Mouse (Mus musculus) c-Kit-positive CD71-positive TER-119-negative erythroid progenitor cells, embryonic 14.5 days (primary cell): Measurements from ENCODE around the gene Safb.

Experiments
- DNase-seq: peaks from one replicate; pipeline ENCODE4 v3.0.0-alpha.2; 2013; ENCODE audit warnings: low read depth

The Safb gene

DNA sequence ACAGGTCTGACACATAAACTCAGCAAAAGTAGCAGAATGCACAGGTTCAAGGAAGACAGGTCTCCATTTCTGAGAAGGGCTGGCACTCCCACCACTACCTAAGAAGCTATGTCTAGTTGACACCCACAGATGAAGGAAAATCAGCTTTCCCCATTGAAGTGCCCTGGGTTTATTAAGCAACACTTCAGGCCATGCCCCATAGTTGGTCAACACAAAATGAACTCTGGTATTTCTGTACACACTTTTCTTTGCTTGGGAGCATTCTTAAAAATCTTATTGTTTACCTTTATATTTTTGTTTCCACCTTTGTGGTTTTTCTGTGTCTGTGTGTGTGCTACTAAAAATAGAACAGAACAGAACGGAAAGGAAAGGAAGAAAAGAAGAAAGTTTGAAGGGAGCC is 24.5 kb upstream of the Safb start:
- DNase-seq = no peak

DNA sequence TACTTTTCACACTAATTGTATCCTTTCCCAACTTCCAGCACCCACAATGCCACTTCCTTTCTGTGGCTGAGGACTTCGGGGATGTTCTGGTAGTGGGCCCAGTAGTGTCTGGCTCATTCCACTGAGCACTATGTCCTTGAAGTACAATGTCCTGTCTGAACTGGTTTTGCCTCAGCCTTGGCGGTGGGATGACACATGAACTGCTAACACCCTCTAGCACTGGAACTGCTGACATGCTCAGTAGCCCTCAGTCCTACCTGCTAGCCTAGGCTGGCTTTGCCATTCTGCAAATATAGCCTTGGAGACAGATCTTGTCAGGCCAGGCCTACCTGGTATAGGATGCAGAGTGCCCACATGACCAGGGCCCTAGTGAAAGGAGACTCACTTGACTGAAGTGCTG is 22.8 kb upstream of the Safb start:
- no peak for DNase-seq

GRCm38 (mm10) chr17:56566293-56566692 is 18.3 kb upstream of the Safb start:
- DNase-seq = no peak

DNA sequence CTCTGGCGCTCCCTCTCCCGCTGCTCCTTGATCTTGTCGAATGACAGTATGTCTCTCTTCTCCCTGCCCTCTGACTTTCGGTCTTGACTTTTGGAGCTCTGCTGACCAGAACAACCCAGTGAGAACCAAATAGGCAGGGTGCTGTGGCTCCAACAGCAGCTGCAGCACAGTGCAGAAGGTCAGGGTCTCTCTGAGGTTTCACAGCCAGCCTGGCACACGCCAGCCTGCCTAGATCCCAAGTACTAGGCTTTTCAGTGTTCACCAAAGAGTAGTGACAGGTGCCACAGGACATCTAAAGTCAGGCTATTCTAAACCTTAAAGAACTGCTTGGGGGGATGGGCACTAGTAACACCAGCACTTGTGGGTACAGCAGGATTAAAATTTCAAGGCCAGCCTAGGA is 17.7 kb upstream of the Safb start:
- DNase-seq = no peak

GRCm38 (mm10) chr17:56567370-56567769 is 17.3 kb upstream of the Safb start:
- DNase-seq = no peak

DNA sequence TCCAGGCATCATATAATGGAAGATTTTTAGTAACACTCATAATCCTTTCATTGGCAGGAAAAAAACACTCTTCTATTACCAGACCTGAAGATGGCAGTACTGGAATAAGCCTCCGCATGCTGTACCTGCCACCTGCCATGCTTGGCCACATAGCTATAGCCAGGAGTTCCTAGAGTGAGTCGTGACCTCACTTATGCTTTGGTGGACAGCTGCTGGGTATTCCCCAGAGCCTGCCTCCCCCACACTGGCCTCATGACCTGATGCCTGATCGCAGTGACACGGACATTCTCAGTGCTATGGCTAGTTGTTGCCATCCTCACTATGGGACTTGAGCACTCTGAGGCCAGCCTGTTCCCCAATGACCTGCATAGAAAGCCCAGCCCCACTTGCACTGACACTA is 14.3 kb upstream of the Safb start:
- no peak for DNase-seq

GRCm38 (mm10) chr17:56572154-56572553 is 12.5 kb upstream of the Safb start:
- no peak for DNase-seq

GRCm38 (mm10) chr17:56572939-56573338 is 11.7 kb upstream of the Safb start:
- DNase-seq = no peak

DNA sequence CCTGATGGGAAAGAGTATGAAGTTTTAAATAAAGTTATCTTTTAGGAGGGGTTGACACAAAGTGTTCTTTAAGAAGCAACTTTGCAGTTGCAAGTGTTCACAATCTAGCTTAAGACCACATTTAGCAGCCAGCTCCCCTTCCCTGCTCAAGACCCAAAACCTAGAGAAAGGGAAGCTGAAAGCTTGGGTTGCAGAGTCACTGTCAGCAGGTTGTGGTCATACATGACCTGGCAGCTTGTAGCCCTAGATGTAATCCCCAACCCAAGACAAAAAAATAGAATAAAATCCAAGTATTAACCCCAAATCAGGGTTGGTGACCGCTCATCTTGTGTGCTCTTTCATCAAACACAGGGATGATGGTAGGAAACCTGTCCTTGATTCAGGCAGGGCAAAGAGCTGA is 1.6 kb upstream of the Safb start:
- no peak for DNase-seq

DNA sequence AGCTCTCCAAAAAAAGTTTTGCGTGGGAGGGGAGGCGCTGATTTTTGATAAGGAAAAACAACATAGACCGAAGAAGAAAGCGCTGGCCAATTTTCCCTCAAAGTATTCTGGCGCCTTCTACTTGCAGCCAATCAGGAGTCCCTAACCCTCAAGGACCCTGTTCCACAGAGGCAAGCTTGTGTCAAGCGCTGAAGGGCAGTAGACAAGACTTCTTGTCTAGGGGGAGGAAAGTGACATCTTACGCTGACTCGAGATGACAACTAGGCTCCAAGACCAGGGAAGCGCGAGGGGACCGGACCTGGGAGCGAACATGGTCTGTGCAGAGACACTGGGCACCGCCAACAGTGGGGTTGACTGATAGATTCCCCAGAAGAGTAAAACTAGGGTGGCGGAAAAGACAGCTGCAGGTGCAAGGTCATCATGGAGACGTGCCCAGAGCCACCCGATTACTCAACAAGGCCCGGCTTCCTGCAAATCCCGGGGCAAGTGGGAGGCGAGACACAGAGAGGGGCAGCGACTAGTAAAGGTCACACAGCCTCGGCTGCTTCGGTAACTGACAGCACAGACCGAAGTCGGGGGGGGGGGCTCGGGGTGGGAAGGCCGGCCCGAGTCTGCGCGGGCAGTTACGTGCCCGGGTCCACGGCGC is 891 bp upstream of the Safb start:
- peak; percentile 34 for DNase-seq

DNA sequence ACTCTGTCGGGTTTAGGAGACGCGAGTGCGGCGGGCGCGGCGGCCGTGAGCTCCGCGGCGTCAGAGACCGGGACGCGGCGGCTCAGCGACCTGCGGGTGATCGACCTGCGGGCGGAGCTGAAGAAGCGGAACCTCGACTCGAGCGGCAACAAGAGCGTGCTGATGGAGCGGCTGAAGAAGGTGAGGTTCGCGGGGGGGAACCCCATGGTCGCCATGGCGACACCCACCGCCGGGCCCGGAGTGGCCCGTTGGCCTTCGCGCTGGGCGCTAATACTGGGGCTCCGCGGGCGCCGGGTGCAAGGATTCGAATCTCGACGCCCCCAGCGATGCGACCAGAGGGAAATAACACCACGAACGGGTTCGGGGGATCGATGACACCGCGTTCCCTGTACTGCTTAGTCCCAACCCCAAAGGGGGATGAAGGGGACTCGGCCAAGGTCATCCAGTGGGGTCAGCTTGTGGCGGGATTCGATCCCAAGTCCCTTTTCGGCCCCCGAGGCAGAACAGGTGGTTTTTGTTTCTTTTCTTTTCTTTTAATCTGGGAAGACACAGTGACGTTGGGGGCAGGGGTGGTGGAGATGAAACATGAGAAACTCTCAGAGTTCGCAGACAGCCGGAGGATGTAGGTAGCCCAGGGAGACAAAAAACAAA is 671 bp downstream of the Safb start:
- DNase-seq = peak; percentile 25

DNA sequence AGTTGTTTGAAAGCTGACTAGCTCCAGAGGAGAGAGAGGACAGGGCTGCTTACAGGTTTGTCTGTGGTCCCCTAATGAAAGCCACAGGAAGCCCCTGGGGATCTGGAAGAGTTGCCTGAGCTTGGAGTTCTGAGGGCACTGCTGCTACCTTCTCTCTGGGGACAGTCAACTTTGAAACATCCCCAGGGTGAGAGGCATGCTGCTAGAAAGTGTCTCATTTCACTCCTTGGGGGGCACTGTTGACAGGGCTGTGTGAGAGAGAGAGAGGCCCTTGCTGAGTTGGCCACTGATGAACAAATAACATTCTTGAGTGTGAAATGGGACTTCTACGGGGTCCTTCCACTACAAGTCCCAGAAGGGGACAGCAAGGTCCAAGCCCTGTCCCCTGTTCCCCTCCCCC is 3.1 kb downstream of the Safb start:
- no peak for DNase-seq

DNA sequence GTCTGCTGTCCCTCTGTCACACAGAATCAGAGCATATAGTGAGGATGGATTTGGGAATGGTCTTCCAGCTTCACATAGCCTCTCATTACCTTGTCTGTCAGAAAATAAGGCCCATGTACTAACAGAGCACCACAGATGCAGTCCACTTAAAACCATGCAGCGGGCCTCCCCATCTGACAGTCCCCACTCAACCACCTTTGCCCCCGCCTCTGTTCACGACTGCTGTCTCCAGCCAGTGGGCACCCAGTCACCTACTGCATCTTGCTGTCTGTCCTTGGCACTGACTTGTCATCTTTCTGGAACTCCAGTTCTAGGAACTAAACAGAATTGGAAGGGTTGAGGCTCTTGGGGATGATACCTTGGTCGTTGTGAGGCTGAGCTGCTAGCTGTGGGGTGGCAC is 4.3 kb downstream of the Safb start:
- no peak for DNase-seq

DNA sequence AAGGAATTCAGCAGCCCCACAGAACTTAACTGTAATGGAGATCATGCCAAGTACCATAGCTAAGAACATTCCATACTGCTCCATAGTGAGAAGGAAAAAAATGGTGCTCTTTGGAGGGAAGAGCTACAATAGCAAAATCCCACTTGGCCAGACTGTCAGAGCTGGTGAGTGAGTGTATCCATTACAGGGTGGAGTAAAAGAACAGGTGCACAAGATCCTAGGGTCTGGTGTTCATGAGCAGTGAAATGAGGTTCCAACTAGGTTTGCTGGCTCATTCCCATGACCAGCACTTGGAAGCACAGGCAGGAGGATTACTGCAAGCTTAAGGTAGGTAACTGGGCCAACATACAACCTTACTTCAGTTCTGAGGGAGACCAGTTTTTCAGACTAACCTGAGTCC is 7.9 kb downstream of the Safb start:
- no peak for DNase-seq

DNA sequence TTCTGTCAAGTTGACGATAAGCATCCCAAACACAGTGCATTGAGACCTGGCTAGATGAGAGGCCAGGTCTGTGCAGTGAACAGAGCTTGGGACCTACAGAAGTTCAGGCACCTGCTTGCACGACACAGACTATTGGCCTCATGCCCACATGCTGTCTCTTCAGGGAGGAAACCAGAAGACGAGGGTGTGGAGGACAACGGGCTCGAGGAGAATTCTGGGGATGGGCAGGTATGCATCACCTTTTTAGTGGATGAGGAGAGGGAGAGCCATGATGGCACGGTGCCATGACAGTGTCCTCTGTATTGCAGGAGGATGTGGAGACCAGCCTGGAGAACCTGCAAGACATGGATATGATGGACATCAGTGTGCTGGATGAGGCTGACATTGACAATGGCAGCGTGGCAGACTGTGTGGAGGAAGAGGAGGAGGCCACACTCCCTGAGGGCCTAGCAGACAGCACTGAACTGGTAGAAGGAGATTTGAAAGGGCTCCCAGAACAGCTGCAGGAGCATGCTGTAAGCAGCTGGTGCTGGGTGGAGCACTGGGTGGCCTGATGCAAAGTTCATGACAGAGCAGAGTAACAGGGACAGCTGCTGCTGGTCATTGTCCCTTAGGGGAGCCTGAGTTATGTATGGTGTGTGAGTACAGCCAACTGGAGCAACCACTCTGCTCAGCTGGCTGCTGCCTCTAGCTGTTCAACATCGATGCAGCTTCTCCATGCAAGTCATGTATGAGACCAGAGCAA is 9.1 kb downstream of the Safb start:
- DNase-seq = no peak

DNA sequence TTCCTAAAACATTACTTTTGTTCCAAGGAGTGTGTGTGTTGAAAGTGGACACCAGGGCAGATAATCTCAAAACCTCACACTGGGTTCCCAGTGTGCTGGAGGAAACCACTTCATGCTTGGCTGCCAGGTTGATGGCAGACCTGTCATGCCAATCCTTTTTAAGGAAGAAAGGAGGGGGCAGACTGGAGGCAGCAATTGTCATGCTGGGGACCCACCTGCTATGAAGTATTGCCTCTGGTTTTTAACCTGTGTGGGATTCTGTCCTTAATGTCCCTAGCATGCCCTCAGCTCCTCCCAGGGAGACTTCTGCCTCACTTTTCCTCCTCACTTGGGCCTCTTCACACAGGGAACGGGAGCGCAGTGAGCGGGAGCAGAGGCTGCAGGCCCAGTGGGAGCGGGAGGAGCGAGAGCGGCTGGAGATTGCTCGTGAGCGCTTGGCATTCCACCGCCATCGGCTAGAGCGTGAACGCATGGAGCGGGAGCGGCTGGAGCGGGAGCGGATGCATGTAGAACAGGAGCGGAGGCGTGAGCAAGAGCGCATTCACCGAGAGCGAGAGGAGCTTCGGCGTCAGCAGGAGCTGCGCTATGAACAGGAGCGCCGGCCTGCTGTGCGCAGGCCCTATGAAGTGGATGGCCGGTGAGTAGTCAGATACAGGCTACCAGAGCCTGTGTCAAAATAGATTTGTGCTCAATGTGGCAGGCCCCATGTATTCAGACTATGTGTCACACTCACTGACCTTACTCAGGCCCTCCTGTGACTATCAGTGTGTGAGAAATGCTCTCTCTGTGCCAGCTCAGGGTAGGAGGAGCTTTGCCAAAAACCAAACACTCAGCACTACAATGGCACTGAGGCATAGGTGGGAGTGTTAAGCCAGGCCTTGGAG is 18.8 kb downstream of the Safb start:
- DNase-seq = no peak

DNA sequence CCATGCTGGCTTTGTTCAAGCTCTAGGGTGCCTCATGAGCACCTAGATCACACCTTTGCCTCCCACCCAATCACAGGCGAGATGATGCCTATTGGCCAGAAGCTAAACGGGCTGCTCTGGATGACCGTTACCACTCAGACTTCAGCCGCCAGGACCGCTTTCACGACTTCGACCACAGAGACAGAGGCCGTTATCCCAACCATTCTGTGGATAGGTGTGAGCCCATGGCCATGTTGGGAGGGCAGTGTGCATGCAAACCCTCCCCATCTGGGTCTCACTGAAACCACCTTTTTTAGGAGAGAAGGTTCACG is 19.4 kb downstream of the Safb start:
- no peak for DNase-seq

- DNase-seq = no peak
These were observed 19.8 kb downstream of the Safb start for GRCm38 (mm10) chr17:56604422-56604821.

DNA sequence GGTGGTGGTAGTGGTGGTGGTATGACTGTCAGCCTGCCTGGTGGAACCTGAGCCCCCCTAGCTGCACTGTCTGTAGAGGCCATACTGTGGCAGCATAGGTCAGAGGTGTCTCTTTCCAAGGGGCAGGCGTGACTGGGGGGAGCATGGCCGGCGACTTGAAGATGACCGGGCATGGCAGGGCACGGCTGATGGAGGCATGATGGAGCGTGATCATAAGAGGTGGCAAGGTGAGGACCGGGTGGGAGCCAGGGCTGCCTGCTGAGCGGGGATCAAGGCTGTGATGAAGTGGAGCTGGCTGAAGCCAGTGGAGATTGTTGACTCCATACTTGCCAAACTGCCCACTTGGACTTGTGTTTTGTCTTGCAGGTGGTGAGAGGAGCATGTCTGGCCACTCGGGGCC is 20.8 kb downstream of the Safb start:
- DNase-seq = no peak

GRCm38 (mm10) chr17:56607521-56608062 is 23.0 kb downstream of the Safb start:
- no peak for DNase-seq

GRCm38 (mm10) chr17:56608699-56609098 is 24.1 kb downstream of the Safb start:
- DNase-seq = no peak

DNA sequence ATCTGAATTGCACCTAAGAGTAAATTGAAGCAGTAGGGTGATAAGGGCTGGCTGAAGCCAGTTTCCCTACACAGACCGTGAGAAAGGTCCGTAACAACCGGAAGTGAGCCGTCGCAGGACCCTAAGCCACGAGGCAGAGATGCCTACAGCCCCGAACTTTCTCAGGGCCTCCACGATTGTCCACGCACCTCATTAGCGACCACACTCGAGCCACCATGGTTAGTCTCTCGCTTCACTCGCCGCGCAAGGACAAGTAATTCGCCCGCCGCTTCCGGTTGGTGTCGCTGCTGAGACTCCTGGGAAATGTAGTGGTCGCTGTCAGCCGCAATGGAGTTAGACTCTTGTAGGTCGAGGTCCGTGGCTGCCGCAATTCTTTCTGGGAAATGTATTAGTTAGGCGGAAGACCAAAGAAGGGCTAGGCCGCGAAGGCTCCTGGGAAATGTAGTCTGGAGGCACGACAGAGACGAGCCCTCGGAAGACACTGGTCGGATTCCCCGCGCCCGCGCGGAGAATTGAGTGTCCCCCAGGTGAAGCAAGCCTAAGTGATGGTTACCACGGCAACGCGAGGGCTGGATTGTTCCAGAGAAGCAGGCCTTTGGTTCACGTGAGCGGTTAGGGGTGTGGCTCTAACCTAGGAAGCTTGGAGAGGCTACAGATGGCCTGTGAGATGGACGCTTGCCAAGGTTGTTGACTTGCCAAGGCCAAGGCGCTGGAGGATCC is 25.0 kb downstream of the Safb start, which contains the start of gene 2410015M20Rik:
2410015M20Rik (minus strand) TSS at position 320 of the 720 bp plus-strand sequence.
- peak; percentile 97 for DNase-seq
